Comparison of ENCODE assay signal across 16 mouse cellular contexts in the genomic region with DNA sequence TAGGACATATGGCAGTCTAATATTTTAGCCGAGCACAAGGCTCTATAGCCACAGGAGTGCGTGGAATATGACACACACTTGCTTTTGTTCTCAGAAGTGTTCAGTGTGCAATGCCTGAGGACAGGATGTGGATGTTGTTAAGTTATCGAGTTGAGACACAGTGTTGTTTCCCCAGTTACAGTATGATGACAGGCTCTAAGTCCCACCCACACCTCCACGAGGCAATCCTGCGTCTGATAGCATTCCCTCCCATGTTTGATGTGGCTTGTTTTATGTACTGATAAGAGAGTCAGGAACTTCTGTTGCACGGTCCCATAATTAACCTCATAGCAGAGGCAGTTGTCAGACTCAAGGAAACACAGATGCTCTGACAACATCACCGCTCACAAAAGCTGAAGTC.
DNase-seq lines count a peak whose midpoint lies in the region; ATAC-seq and TF ChIP-seq lines count a peak whose summit lies in the region.
"Had no signal": no experiment of that assay in that cellular context is flagged by ENCODE, and none has a peak within 500 bp of the region (broad histone marks: within the 10 kb centered on the region; RNA-seq: fewer than 3 reads in every experiment).

No protein-coding gene starts in this region.

- no peaks in the 10 kb centered on the region for H3K9me3 ChIP-seq in liver, postnatal 0 days (ENCODE audit: low read length)
- no peaks in the 10 kb centered on the region for H3K9me3 ChIP-seq in midbrain, embryonic 14.5 days (ENCODE audit: control insufficient read depth, low read length)
- H3K9me3 ChIP-seq: limb, embryonic 12.5 days; midbrain, embryonic 10.5 days; neural tube, embryonic 13.5 days had no signal

- no peaks in the 10 kb centered on the region for H3K27me3 ChIP-seq in thymus, adult 2 months (ENCODE audit: control insufficient read depth, insufficient read depth, low read length)
- no peaks in the 10 kb centered on the region for H3K27me3 ChIP-seq in liver, postnatal 0 days (ENCODE audit: insufficient read depth, low read length)
- no peaks in the 10 kb centered on the region for H3K27me3 ChIP-seq in midbrain, embryonic 14.5 days (ENCODE audit: control insufficient read depth, insufficient read depth, low read length)
- H3K27me3 ChIP-seq: limb, embryonic 12.5 days; neural tube, embryonic 13.5 days had no signal

- no peak for TF ChIP-seq POLR2A in thymus, adult 2 months (IDR thresholded peaks at IDR 0.05; ENCODE audit: control insufficient read depth, extremely low read depth, insufficient read depth, low read length, poor library complexity)

- H3K27ac ChIP-seq in thymus, adult 2 months (ENCODE audit: control insufficient read depth, insufficient read depth, low read length) = no peak overlapping the region
- H3K27ac ChIP-seq in liver, postnatal 0 days (ENCODE audit: low read depth) = no peak overlapping the region
- no peak overlapping the region for H3K27ac ChIP-seq in midbrain, embryonic 14.5 days (replicated peaks; ENCODE audit: low read depth, low read length)
- H3K27ac ChIP-seq: limb, embryonic 12.5 days; midbrain, embryonic 10.5 days; neural tube, embryonic 13.5 days had no signal

- H3K4me3 ChIP-seq in thymus, adult 2 months (ENCODE audit: control insufficient read depth, insufficient read depth, low read length) = no peak overlapping the region
- no peak overlapping the region for H3K4me3 ChIP-seq in liver, postnatal 0 days (ENCODE audit: low read depth, low read length)
- no peak overlapping the region for H3K4me3 ChIP-seq in midbrain, embryonic 14.5 days (replicated peaks; ENCODE audit: low read depth, low read length)
- H3K4me3 ChIP-seq: limb, embryonic 12.5 days; midbrain, embryonic 10.5 days; neural tube, embryonic 13.5 days had no signal

- peak; percentile 71 to 84 for ATAC-seq in hematopoietic stem cell, adult 5-6 weeks (replicated peaks in 1 of 2; ENCODE audit: insufficient read depth in 1 of 2, low FRiP score in 2 of 2, low TSS enrichment in 1 of 2, low read depth in 1 of 2, poor library complexity in 2 of 2, severe bottlenecking in 2 of 2)
- peak; percentile 94 for ATAC-seq in liver, postnatal 0 days
- ATAC-seq in midbrain, embryonic 14.5 days (ENCODE audit: low FRiP score, low TSS enrichment) = no peak

- peaks cover 2% of the 10 kb centered on the region for H3K4me1 ChIP-seq in thymus, adult 2 months (replicated peaks; ENCODE audit: control insufficient read depth, insufficient read depth, low read length)
- H3K4me1 ChIP-seq in liver, postnatal 0 days (ENCODE audit: insufficient read depth) = peaks cover 6% of the 10 kb centered on the region
- no peaks in the 10 kb centered on the region for H3K4me1 ChIP-seq in midbrain, embryonic 14.5 days (ENCODE audit: control insufficient read depth, insufficient read depth, low read length)
- H3K4me1 ChIP-seq: limb, embryonic 12.5 days; midbrain, embryonic 10.5 days; neural tube, embryonic 13.5 days had no signal

- H3K4me2 ChIP-seq in liver, postnatal 0 days (ENCODE audit: low read depth, low read length) = no peak overlapping the region; the same call in 1 of the 2 replicates
- no peak overlapping the region for H3K4me2 ChIP-seq in midbrain, embryonic 14.5 days (ENCODE audit: low read length)
- H3K4me2 ChIP-seq: limb, embryonic 12.5 days; neural tube, embryonic 13.5 days had no signal

- no peaks in the 10 kb centered on the region for H3K36me3 ChIP-seq in thymus, adult 2 months (ENCODE audit: control insufficient read depth, insufficient read depth, low read length)
- no peaks in the 10 kb centered on the region for H3K36me3 ChIP-seq in liver, postnatal 0 days (replicated peaks; ENCODE audit: insufficient read depth, low read length)
- no peaks in the 10 kb centered on the region for H3K36me3 ChIP-seq in midbrain, embryonic 14.5 days (ENCODE audit: control insufficient read depth, insufficient read depth, low read length)
- H3K36me3 ChIP-seq: limb, embryonic 12.5 days; midbrain, embryonic 10.5 days; neural tube, embryonic 13.5 days had no signal

- peak; percentile 21 for DNase-seq in thymus, adult 2 months
- DNase-seq in thymus, postnatal 4 days = no peak
- no peak for DNase-seq in liver, postnatal 0 days
- peak; percentile 8 to 32 for DNase-seq in thymus, postnatal 36 days
- DNase-seq in cerebellum, postnatal 10 days = no peak
- DNase-seq in midbrain, embryonic 14.5 days = no peak
- DNase-seq in spleen, postnatal 10 days (ENCODE audit: low spot score in 2 of 2) = no peak
- DNase-seq: adrenal gland, postnatal 25 days; cerebellum, postnatal 36 days; heart, postnatal 36 days; kidney, postnatal 4 days; right cerebral cortex, postnatal 25 days had no signal

- TF ChIP-seq EP300 in liver, postnatal 0 days (IDR thresholded peaks at IDR 0.05; ENCODE audit: low read depth) = peak; percentile 88

- no peak for TF ChIP-seq CTCF in thymus, adult 2 months (IDR thresholded peaks at IDR 0.05; ENCODE audit: borderline replicate concordance, control insufficient read depth, extremely low read depth, insufficient read depth, low read length, poor library complexity)
- no peak for TF ChIP-seq CTCF in liver, postnatal 0 days (IDR thresholded peaks at IDR 0.05; ENCODE audit: low read depth)

- no peak overlapping the region for H3K9ac ChIP-seq in liver, postnatal 0 days (replicated peaks)
- no peak overlapping the region for H3K9ac ChIP-seq in midbrain, embryonic 14.5 days (replicated peaks; ENCODE audit: low read length)
- H3K9ac ChIP-seq: limb, embryonic 12.5 days; neural tube, embryonic 13.5 days had no signal

- WGBS in thymus, adult 2 months = 7% methylated on average over 7 of the region's 7 CpGs
- WGBS in liver, postnatal 0 days (ENCODE audit: insufficient replicate concordance) = 22% methylated on average over 7 of the region's 7 CpGs
- 75% methylated on average over 7 of the region's 7 CpGs for WGBS in midbrain, embryonic 14.5 days

Comparison
In these comparisons a context has a peak if more than half of its experiments do, and no peak if none do; other contexts are left out.
1. DNase-seq: peak in thymus, adult 2 months (single experiment) and thymus, postnatal 36 days (2 of 2); none in thymus, postnatal 4 days (single experiment), liver, postnatal 0 days (single experiment), cerebellum, postnatal 10 days (0 of 2), midbrain, embryonic 14.5 days (single experiment) and spleen, postnatal 10 days (0 of 2).